Mouse (Mus musculus) C2C12 (cell line): Measurements from ENCODE around the gene Hvcn1.

Source experiments
- CTCF ChIP-seq: IDR thresholded peaks from one replicate; pipeline ENCODE4 v1.5.1; 2011; ENCODE audit not compliant: control insufficient read depth, insufficient read depth, insufficient read length
- MAX ChIP-seq: IDR thresholded peaks from one replicate; pipeline ENCODE4 v1.6.1; 2011; ENCODE audit warnings: mild to moderate bottlenecking, control low read depth
- MYOD1 ChIP-seq: IDR thresholded peaks from one replicate; pipeline ENCODE4 v1.6.1; 2011; ENCODE audit warnings: low read depth; ENCODE audit not compliant: control insufficient read depth, insufficient read length

- TF ChIP-seq MAX: no peak
- no peak for TF ChIP-seq CTCF
- TF ChIP-seq MYOD1: no peak
These were observed 42.6 kb upstream of the Hvcn1 start for GRCm38 (mm10) chr5:122164011-122164410.
